Mouse (Mus musculus) adrenal gland, adult 8-10 months (tissue): ENCODE measurements at regions not wholly inside any gene's neighbourhood (a gene's known extent, or its start where the extent isn't known, plus 50 kb on each side); places are given as distances from the start of the nearest gene placed in this dataset.

Source experiments
- DNase-seq: peaks from one replicate; pipeline ENCODE4 v3.0.0; 2022

DNA sequence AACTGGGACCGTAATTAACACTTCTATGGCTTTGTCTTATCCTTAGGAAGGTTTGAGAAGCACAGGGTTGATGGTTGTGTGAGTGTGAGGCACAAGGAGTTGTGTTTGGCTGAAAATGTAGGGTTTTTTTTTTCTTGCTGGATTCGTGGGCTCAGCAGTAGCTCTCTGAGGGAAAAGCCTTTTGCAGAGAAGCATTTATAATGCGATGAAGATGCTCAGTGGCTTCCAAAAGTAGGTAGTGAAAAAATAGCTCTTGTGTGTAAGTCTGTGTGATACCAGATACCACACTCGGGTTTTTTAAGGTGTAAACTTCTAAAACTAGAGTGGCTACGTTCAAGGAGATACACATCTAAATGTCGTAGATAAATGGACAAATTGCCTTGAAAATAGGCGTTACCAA lies 149.1 kb upstream of the 4933402D24Rik start:
- DNase-seq = no peak

DNA sequence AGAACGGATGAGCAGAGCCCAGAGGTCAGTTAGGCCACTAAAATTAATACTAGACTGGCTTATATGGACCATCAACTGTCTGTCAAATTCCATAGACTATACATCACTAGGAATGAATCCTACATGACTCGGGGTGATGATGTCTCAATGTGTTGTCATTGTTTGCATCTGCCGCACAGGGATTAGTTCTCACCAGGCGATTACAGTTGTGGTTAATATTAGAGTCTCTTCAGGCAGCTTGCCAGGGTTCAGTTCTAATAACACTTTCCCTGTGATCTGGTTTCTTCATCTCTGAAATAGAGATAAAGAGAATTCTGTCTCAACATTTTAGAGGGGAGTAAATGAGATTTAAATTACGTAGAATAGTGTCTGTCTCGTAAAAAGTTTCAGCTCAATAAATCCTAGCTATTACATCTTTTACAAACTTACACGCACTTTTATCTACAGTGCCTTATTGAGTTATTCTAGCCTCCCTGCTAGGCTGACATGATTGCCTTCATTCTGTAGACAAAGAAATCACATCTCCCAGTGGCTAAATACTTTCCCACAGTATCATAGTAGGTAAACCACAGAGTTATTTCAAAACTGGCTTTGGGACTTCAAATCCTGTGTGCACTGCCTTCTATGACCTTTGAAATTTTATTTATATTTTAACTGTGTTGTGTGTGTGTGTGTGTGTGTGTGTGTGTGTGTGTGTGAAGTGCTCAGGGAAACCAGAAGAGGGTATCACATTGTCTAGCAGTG lies 148.0 kb upstream of the 4933402D24Rik start:
- DNase-seq = no peak

DNA sequence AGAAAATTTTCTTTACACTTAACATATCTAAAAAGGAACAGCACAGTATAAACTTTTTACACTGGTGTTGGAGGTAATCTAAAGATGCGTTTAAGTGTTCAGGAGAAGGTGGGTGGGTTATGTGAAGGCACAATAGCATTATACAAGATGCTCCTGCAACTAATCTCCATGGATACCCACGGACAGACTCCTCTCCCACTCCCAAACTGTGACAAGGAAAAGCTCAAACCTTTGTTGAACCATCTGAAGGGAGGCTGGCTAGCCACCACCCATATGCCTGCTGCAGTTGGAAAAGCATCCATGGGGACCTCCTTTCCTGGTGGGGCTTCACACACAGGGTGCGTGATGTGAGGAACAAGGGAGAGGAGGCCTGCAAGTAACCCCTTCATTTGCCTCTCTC lies 141.7 kb upstream of the 4933402D24Rik start:
- DNase-seq = no peak

DNA sequence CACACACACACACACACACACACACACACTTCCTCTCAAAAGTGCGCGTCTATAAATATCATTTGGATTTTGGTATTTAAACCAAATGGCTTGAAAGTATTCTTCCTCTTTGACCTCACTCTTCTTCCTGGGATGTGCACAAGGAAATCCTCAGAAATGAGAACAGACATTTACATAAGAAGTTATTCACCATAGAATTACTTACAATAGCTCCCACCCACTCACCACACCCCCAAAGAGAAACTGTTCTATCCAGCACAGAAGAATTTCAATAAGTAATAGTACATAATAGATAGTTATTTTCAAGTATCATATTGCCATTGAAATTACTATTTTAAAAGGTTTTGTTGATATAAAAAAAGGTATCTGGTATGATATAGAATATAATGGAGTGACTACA lies 140.1 kb upstream of the 4933402D24Rik start:
- no peak for DNase-seq

DNA sequence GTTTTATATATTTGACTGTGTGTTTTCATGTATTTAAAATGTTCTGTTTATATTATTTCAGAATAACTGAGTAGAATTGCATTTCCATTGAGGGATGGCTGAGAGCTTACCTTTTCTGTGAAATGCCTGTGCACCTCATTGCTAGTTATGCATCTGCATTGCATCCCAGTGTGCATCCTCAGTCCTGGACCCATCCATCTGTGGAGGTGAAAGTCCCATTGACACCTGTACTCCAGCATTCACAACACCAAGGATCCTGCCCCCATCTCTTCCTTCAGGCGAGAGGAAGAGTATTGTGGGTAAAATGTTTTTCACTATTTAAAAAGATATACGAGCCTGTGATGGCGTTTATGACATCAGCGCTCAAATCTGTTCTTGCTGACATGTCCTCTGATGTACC lies 134.6 kb upstream of the 4933402D24Rik start:
- DNase-seq = no peak

DNA sequence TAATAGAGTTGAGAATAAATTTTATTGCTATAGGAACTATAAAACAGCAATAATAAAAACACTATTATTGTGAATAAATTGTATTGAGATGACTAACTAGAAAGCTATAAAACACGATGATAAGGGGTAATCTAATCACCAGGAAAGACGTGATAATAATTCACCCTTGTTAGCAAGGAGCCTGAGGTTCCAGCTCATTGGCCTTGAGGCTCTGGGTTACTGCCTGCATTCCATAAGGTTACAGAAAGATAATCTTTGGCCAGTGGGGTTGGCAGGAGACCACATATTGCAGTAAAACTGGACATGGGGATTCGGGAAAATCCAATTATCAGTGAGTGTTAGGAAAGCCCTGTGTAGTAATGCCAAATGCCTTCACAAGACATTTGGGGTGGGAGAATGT lies 134.1 kb upstream of the 4933402D24Rik start:
- peak; percentile 49 for DNase-seq

DNA sequence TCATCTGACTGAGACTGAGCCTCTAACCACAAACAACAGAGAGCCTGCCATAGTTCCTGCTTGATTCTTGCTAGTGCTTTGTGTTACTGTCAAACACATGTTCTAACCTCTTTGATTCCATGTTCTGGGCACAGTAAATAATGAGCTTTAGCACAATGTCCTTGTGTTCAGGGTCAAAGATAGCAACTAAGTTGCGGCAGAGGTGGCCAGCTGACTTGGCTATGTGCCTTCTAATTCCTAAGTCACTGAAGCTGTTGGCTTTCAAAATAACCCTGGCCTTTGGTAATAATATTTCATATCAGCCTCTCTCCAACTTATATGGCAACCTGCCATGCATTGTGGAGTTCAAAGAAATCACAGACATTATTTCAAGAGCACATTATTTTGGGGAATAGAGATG lies 133.3 kb upstream of the 4933402D24Rik start:
- DNase-seq = peak; percentile 74

DNA sequence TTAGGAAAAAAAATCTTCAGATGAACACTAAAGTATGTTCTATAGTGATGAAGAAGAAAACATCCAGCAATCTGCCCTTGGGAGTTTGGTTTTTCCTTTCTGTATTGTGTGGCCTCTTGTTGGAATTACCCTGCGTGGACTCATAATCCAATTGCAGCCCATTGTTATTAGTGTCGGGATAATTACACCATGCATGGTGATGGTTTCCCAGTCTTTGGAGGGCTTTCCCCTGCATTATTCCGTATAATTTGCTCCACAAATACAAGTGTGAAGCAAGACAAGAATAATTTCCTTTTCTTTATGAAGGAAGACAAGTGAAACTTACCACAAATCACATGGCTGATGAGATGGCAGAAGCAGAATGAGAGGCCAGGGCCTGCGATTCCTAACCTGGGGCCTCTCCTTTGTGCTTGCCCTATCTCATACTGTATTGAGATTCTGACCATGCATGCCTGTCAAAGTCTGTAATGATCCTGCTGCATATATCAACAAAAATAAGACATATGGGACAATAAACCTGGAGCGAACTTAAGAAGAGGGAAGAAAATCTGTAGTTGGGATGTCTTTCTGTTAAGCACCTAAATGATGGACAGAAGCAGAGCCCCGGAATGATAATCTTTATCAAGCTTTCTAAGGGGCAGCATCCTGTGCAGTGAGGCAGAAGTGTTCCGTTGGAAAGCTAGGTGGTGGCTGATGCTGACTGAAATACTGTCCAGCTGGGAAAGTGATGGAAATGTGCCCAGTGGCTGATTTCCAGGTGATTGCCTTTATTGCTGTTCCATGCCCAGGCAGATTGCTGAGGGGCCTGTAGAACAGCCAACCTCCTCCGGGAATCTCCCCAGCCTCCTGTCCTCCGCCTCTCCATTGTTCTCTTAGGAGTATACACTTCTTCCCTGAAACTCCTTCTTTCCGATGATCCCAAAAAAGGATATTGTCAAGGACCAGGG lies 130.8 kb upstream of the 4933402D24Rik start:
- DNase-seq = peak; percentile 9

DNA sequence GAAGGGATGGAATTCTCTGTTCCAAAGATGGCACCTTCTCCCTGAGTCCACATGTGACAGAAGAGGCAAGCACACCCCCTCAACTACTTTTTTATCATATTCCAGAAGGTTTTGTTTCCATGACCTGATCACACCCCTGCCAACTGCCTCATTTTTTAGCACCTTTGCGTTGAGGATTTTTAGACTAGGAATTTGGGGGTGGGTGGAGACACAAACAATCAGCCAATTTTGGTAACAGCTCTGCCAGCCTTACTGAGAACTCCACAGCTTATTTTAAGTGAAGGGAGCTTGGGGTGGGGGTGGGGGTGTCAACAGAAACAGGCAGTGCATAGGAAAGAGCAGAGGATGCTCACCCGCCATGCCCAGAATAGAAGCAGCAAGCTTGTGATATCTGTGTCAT lies 129.7 kb upstream of the 4933402D24Rik start:
- DNase-seq = no peak

DNA sequence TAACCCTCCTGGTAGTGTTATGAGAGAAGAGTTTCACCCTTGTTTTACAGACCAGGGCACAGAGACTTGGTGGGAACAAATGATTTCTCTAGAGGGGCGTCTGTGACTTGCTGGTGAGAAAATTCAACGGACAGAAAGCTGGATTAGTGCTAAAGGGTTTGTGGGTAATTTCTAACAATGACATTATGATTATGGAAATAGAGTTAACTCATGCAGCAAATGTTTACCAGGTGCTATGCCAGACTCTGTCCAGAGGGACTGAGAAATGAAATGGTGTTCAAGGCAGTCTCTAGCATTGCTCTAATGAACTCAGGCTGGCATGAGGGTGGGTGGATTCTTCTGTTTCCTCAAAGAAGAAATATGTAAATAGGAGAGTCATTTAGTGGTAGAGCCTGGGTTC lies 128.5 kb upstream of the 4933402D24Rik start:
- no peak for DNase-seq

DNA sequence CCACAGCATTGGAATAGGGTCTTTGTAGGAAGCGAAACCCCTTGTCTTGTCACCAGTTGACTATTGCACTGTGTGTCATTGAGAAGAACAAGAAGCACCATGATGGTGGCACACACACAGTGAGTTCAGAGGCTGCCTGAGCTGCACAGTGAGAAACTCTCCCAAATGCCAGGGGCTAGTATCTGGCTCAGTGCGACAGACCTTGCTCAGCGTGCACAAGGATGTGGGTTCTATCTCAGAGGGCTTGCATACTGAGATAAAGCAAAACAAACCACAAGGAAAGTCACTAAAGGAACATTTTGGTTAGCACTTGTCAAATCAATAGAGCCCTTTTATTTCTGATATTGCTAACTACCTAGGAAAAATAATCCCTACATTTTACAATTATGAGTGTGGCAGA lies 110.5 kb upstream of the 4933402D24Rik start:
- DNase-seq = no peak

DNA sequence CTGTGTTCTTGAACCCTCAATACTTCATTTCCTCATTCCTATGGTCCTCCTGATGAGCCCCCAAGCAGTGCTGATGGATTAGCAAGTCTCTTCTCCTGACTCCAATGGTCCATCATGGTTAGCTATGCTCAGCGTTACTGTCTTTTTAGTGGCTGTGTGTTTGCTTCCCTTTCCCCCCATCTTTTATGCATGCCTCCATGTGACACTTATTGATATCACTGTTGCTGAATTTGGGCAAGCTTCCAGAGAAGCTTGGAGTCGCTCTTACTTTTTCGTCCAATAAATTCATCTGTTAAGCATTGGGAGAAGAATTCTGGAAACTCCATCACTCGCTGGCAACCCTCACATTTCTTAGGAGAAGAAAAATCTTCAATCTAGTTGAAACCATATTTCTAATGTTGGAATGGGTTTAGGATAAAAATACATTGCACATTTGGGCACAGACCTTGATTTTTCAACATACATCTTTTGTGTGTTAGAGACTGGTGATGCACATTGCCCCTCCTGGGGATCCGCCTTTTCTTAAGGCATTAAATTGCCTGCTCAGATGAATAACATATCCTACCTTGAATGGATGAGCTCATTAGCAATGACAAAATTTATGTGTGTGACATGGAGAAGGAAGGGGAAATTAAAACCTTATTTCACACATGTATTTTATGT lies 107.7 kb upstream of the 4933402D24Rik start:
- DNase-seq = no peak

DNA sequence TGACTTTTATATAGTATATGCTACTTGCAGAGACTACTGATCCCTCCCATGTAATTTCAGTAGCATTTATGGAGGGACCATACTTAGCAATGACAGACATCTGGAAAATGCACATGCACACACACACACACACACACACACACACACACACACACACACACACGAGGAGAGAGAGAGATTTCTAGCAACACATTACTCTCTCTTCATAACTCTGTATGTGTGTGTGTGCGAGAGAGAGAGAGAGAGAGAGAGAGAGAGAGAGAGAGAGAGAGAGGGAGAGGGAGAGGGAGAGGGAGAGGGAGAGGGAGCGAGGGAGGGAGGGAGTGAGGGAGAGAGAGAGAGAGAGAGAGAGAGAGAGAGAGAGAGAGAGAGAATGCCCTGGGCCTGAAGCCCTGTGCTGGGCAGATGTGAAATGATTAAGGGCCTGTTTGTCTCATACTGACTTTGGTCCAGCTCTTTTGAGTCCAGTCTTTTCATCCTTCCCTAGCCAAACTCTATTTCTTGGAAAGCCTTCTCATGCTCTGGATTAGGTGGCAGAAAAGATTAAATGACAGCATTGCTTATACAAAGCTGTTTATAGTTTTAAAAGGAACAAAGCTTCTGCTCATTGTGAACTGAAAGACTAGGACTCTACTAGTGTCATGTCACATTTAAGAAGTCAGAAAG lies 106.4 kb upstream of the 4933402D24Rik start:
- DNase-seq = no peak

DNA sequence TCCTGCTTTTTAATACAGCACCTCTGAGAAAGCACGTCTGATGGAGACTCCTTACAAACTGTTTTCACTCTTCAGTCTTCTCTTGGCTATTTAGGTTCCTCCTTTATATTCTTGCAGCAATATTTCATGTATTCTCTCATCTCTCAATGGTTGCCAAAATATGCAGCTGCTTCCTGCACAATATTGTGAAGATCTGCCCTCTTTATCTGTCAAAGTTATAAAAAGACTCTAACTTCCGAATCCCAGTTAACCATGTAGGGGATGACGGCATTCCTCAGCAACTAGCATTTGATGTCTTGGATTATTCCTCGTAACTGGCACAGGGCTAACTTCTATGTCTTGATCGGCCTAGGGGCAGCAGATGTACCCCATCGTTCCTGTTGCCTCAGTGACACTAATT lies 102.8 kb upstream of the 4933402D24Rik start:
- DNase-seq = no peak

DNA sequence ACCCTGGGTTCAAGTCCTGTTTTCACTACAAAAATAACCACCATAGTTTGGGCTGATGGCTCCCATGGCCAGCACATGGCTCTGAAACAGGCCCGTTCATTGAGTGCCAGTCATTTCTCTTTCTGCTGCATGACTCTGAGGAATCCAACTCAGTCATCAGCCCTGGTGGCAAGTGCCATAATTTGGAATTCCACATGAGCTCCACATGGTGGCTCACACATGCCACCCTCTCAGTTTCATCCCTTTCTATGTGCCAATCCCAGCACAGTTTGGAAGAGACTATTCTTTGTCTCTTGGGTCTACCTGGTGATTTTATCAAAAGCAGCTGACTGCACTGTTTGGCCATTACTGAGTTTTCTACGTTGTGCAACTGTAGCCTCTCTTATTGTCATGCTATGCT lies 100.3 kb upstream of the 4933402D24Rik start:
- no peak for DNase-seq

DNA sequence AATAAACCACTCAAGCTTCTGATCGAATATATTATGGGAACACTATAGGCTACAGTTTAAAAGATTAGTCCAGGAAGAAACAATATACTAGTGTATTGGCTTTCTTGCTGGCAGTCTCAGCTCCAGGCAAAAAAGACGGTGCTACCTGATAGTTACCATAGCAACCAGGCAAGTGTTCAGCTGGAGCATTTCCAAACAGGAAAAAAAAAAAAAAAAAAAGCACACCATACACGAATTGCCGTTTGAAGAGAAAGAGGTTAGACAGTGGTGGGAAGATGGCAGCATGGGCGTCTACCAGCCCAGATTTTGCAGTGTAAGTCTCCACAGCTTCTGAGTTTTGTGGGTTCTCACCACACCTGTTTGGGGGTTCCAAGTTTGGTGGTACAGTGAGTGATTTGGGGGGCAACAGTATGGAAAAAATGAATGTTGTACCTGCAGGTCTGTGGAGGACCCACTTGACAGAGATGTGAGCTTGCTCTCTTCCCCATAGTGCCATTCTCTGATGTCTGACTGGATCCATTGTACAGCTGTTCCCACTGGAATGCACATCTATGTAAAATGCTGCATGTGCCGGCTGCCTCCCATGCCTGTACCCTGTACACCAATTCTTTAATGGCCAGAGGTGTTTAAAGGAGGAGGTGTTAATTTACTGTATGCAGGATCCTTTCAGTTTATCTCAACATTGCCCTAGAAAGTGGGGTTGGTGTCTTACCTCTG lies 89.0 kb upstream of the 4933402D24Rik start:
- no peak for DNase-seq

DNA sequence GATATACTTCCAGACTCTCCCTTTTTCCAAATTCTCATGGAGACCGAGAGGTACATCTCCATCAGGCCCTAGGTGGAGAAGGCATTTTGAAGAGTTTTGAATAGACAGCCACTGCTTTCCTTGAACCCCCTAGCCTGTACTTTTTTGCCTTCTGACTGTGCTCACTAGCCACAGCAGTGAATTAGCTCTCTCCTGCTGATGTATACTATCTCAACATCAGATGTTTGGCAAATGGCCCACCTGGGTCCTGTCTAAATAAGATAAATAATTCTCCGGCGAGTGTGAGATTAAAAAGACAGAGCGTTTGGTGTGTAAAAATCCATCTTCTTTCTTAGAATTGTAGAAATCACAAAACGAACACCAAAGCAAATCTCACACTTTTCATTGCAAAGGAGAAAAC lies 88.4 kb upstream of the 4933402D24Rik start:
- DNase-seq = no peak

DNA sequence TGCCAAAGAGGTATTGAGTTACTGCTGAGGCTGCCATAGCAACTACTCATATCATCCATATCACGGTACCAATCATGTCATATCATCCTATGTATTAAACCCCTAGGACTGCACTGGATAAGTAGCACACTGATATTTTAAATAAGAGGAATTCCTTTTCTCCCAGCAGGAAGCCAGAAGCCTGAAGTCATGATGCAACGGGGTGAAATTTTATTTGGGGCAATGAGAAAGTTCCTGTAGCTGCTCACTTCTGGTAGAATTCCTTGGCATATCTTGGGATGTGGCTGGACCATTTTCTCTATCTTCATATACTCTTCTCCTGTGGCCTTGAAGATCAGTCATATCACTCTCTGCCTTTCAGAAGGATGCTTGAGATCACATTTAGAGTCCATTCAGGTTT lies 87.3 kb upstream of the 4933402D24Rik start:
- no peak for DNase-seq

DNA sequence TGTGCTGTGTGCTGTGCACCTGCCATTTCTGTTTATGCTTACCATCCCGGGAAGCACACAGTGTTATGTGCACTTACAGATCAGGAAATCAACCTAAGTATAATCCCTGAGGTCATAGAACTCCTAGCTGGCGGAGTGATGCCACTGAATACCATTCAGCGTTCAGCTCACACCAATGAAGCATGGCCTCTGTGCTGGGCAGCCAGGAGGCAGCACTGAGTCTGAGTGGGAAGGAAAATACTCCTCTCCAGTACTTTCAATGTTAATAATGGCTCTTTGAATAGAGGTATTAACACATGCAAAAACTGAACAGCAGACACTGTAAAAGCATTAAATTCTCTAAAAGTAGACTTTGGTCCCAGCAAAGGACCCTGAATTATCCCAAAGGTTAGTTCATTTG lies 85.7 kb upstream of the 4933402D24Rik start:
- DNase-seq = no peak

DNA sequence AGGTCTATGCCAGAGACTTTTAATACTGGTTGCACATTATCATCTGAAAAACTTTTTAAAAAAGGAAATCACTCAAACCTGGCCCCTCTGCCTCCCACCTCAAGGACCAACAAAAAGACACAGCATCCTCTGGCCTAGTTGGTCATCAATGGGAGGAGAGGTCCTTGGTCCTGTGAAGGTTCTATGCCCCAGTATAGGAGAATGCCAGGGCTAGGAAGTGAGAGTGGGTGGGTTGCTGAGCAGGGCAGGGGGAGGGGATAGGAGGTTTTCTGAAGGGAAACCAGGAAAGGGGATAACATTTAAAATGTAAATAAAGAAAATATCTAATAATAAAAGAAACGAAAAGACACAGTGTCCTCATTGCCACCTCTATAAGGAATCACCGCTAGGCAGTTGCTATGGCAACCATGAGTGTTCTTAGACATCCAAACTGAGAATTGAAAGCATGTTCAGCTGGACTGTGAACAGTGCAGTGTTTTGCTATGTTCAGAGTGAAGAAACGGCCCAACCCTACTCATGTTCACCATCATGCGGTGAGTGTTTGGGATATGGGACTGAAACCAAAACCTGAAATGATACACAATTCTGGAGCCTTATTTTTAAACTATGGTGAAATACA lies 82.5 kb upstream of the 4933402D24Rik start:
- no peak for DNase-seq

DNA sequence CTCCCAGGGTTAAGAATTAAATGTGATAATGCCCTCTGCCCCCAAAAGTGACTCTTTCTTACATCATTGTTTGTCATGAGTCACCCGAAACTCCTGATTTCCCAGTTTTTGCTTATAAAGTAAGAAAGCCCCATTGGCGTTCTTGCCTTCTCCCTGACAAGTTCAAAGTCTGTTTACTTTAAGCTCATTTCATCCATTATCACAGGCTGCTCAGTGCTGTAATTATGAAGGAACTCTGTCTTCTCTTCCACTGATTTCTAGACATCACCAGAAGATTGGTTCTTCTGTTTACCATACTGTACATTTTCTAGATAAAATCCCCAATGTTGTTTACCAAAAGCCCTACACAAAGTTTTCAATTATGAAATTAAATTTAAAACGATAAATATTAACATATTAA lies 81.2 kb upstream of the 4933402D24Rik start:
- no peak for DNase-seq
